Mouse (Mus musculus) megakaryocyte, embryonic 14.5 days (primary cell): ENCODE data around the gene Rfk. TPM values are rescaled to one million over a fixed set of nuclear protein-coding genes. Genes with fewer than 3 reads are reported as not detected.

Source experiments
- H3K27me3 ChIP-seq: replicated peaks from 2 replicates; pipeline ENCODE3; 2012; ENCODE audit warnings: inconsistent platforms
- H3K36me3 ChIP-seq: replicated peaks from 2 replicates; pipeline ENCODE3; 2012; ENCODE audit warnings: low read length, inconsistent platforms, mixed read lengths
- H3K4me1 ChIP-seq: 2 replicates; pipeline ENCODE4 v1.6.1; 2012; ENCODE audit warnings: inconsistent platforms
- H3K4me3 ChIP-seq: replicated peaks from 2 replicates; pipeline ENCODE3; 2012; ENCODE audit warnings: moderate library complexity, mild to moderate bottlenecking, inconsistent platforms
- H3K9me3 ChIP-seq: 2 replicates; pipeline ENCODE4 v1.6.1; 2012; ENCODE audit warnings: inconsistent platforms
- FLI1 ChIP-seq: IDR thresholded peaks from 2 replicates; pipeline ENCODE4 v1.6.1; 2012; ENCODE audit warnings: low read length, inconsistent platforms, mixed read lengths
- GATA1 ChIP-seq: IDR thresholded peaks from 3 replicates; pipeline ENCODE4 v1.6.1; 2012; ENCODE audit warnings: mixed read lengths, low read length, inconsistent platforms, borderline replicate concordance
- polyA plus RNA-seq: library from polyadenylated mRNA; stranded (reverse); fragments of >175 nt; gene quantifications from 2 replicates; pipeline ENCODE4 v1.2.3, GENCODE M21; 2012; ENCODE audit warnings: low replicate concordance; ENCODE audit not compliant: insufficient read depth

Gene Rfk
- polyA plus RNA-seq, 1 experiment, result 15.5 TPM

DNA sequence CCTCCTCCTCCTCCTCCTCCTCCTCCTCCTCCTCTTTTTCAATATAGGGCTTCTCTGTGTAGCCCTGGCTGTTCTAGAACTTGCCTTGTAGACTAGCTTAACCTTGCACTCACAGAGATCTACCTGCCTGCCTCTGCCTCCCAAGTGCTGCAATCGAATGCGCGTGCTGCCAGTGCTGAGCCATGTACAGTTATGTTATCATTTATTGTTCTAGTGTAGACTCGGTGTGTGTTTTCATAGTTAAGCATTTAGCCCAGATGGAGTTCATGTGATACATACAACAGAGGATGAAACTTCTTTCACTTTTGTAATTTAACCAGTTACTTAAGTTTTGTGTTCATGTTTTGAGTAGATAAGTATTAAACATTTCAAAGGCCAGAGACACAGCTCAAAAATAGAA lies 8.8 kb upstream of the Rfk start:
- no peaks in the 10 kb centered on the region for H3K9me3 ChIP-seq
- H3K4me3 ChIP-seq, result no peak overlapping the region
- no peak for TF ChIP-seq FLI1
- TF ChIP-seq GATA1, result no peak
- H3K36me3 ChIP-seq, result no peaks in the 10 kb centered on the region
- H3K27me3 ChIP-seq, result no peaks in the 10 kb centered on the region
- peaks cover 37% of the 10 kb centered on the region for H3K4me1 ChIP-seq

- Histone ChIP-seq H3K27me3 (no peaks in the 10 kb centered on the region), H3K4me1 (peaks cover 36% of the 10 kb centered on the region), H3K4me3 (no peak overlapping the region), H3K36me3 (no peaks in the 10 kb centered on the region), H3K9me3 (no peaks in the 10 kb centered on the region)
- TF ChIP-seq FLI1, result no peak
- TF ChIP-seq GATA1, result no peak
These were observed 8.4 kb upstream of the Rfk start for GRCm38 (mm10) chr19:17385426-17385825.

- H3K4me3 ChIP-seq, result no peak overlapping the region
- no peaks in the 10 kb centered on the region for H3K36me3 ChIP-seq
- no peak for TF ChIP-seq FLI1
- TF ChIP-seq GATA1, result no peak
These were observed 7.4 kb upstream of the Rfk start for GRCm38 (mm10) chr19:17386424-17386823.

DNA sequence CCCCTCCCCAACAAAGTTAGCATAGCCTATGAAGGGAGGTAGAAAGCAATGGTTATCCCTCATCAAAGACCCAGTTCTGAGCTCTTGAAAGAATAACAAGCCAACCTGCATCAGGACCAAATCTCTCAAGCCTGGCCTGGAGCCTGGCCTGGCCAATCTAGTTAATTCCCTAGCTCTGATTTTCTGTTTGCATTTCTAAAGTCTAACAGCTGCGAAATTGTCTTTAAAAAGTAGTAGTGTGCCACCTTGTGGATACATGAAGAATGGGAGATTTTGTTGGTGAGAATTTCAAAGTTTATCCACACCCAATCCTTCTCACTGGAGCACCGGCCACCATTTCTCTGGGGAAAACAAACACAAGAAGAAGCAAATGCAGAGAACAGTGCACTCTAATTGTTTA lies 5.4 kb upstream of the Rfk start:
- H3K9me3 ChIP-seq, result no peaks in the 10 kb centered on the region
- H3K4me1 ChIP-seq, result peaks cover 29% of the 10 kb centered on the region
- no peak for TF ChIP-seq GATA1
- no peak for TF ChIP-seq FLI1

More at GRCm38 (mm10) chr19:17386424-17386823, 7.4 kb upstream of the Rfk start:
- Histone ChIP-seq H3K9me3 (no peaks in the 10 kb centered on the region), H3K4me1 (peaks cover 33% of the 10 kb centered on the region), H3K27me3 (no peaks in the 10 kb centered on the region)

GRCm38 (mm10) chr19:17392866-17393265 lies 977 bp upstream of the Rfk start:
- H3K27me3 ChIP-seq, result no peaks in the 10 kb centered on the region
- no peak overlapping the region for H3K4me3 ChIP-seq
- no peak for TF ChIP-seq GATA1
- no peak for TF ChIP-seq FLI1
- H3K4me1 ChIP-seq, result peaks cover 38% of the 10 kb centered on the region
- H3K36me3 ChIP-seq, result peaks cover 23% of the 10 kb centered on the region
- no peaks in the 10 kb centered on the region for H3K9me3 ChIP-seq

More for the DNA sequence above, 5.4 kb upstream of the Rfk start:
- no peak overlapping the region for H3K4me3 ChIP-seq
- no peaks in the 10 kb centered on the region for H3K27me3 ChIP-seq
- H3K36me3 ChIP-seq, result no peaks in the 10 kb centered on the region

DNA sequence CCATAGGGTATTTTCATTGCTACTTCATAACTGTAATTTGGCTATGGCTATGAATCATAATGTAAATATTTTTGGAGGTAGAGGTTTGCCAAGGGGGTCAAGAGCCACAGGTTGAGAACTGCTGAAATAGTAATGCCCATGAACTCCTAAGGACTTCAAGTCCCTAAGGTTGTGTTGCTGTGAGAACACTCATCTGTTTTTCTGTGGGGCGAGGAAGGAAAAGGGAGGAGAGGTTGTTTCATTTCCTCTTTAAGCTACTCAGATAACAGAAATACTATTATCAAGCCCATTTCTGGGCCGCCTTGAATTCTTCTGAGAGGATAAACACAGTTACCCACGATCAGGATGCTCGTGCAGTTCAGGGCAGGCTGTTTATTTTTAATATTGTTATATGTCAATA lies 3.0 kb downstream of the Rfk start:
- H3K4me3 ChIP-seq, result no peak overlapping the region

DNA sequence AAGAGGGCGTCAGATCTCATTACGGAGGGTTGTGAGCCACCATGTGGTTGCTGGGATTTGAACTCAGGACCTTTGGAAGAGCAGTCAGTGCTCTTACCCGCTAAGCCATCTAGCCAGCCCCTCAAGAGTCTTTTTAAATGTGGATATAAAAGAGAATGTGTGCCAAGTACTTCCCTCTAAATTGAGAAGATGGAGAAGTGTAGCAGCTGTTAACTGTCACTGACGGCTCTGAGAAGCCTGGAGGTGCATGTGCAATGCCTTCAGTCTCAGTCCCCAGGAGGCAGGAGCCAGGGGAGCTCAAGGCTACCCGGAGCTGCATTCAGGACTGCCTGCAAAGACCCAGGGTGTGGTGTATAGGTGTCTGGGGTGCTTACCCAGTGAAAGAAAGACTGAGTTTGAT lies 4.1 kb downstream of the Rfk start:
- Histone ChIP-seq H3K36me3 (peaks cover 58% of the 10 kb centered on the region), H3K4me3 (no peak overlapping the region), H3K9me3 (no peaks in the 10 kb centered on the region), H3K4me1 (peaks cover 57% of the 10 kb centered on the region), H3K27me3 (no peaks in the 10 kb centered on the region)
- TF ChIP-seq GATA1 (no peak), FLI1 (no peak)

More for the DNA sequence above, 3.0 kb downstream of the Rfk start:
- Histone ChIP-seq H3K4me1 (peaks cover 59% of the 10 kb centered on the region), H3K36me3 (peaks cover 58% of the 10 kb centered on the region), H3K27me3 (no peaks in the 10 kb centered on the region), H3K9me3 (no peaks in the 10 kb centered on the region)
- no peak for TF ChIP-seq FLI1
- TF ChIP-seq GATA1, result no peak

DNA sequence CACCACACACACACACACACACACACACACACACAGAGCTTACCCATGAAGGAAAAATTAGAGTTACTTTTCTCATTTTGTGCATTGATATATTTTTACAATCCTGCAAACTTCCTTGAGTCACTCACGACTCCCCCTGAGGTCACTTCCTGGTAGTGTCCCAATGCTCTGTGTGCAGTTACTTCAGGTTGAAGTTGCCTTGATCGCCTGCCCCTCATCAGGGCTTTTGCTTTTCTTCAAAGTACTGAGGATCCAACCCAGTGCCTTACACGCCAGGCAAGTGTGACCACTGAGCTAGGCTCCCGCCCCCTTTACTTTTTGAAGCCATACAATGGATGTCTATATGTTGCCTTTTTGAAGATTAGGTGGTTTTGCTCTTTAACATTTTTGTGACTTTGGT lies 6.1 kb downstream of the Rfk start:
- no peak overlapping the region for H3K4me3 ChIP-seq
- peaks cover 60% of the 10 kb centered on the region for H3K36me3 ChIP-seq
- TF ChIP-seq GATA1 (no peak), FLI1 (no peak)
- peaks cover 56% of the 10 kb centered on the region for H3K4me1 ChIP-seq
- peaks cover 1% of the 10 kb centered on the region for H3K9me3 ChIP-seq
- no peaks in the 10 kb centered on the region for H3K27me3 ChIP-seq

GRCm38 (mm10) chr19:17400571-17400970 lies 6.7 kb downstream of the Rfk start:
- H3K9me3 ChIP-seq, result peaks cover 7% of the 10 kb centered on the region
- TF ChIP-seq GATA1, result no peak
- TF ChIP-seq FLI1, result no peak
- H3K4me3 ChIP-seq, result no peak overlapping the region
- no peaks in the 10 kb centered on the region for H3K27me3 ChIP-seq
- H3K36me3 ChIP-seq, result peaks cover 62% of the 10 kb centered on the region
- H3K4me1 ChIP-seq, result peaks cover 50% of the 10 kb centered on the region

DNA sequence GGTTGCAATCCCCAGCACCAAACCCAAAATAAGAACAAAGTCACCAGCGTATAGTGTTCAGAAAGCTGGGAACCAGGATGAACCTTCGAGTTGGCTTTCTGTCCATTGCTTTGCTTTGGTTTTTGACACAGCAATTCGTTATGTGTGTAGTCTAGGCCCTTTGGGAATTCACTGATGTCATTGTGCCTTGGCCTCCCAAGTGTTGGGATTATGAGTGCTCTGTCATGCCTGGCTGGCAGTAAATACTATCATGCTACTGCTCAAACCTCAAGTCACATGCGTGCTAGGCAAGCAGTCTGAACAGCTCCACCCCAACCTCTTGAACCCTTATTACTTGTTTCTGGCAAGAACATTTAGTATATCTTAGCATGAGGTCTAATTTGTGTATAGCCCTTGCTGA lies 9.3 kb downstream of the Rfk start:
- TF ChIP-seq GATA1 (no peak), FLI1 (no peak)
- Histone ChIP-seq H3K4me3 (no peak overlapping the region), H3K27me3 (no peaks in the 10 kb centered on the region), H3K36me3 (peaks cover 43% of the 10 kb centered on the region), H3K9me3 (peaks cover 21% of the 10 kb centered on the region), H3K4me1 (peaks cover 42% of the 10 kb centered on the region)

GRCm38 (mm10) chr19:17406823-17407222 lies 13.0 kb downstream of the Rfk start:
- H3K9me3 ChIP-seq, result peaks cover 21% of the 10 kb centered on the region
- H3K27me3 ChIP-seq, result no peaks in the 10 kb centered on the region
- peaks cover 11% of the 10 kb centered on the region for H3K36me3 ChIP-seq
- peak overlapping the region; percentile 4 for H3K4me3 ChIP-seq
- H3K4me1 ChIP-seq, result peaks cover 22% of the 10 kb centered on the region
- TF ChIP-seq FLI1, result no peak
- no peak for TF ChIP-seq GATA1
